Mouse (Mus musculus) heart, embryonic 16.5 days (tissue): ENCODE measurements around the gene Ddx10. TPM values are rescaled to one million over a fixed set of nuclear protein-coding genes. Genes with fewer than 3 reads are reported as not detected.

ENCODE experiments used
- ATAC-seq: fragments of 200-750 bp; cut with Nextera tagmentation; replicated peaks from 2 replicates; pipeline ENCODE4 v1.8.0; 2017; ENCODE audit warnings: moderate number of reproducible peaks; ENCODE audit not compliant: insufficient read depth, low FRiP score; ENCODE audit errors: extremely low read depth
- H3K27ac ChIP-seq: fragments of 300-500 bp; sonication (generic); 2 replicates; pipeline ENCODE4 v1.5.1; 2014; ENCODE audit warnings: mild to moderate bottlenecking, low read length, control low read depth, moderate library complexity
- H3K27me3 ChIP-seq: fragments of 300-500 bp; sonication (generic); 2 replicates; pipeline ENCODE4 v1.6.1; 2014; ENCODE audit warnings: low read length, mixed read lengths; ENCODE audit not compliant: control insufficient read depth, insufficient read depth
- H3K36me3 ChIP-seq: fragments of 300-500 bp; sonication (generic); 2 replicates; pipeline ENCODE4 v1.6.1; 2014; ENCODE audit not compliant: control insufficient read depth, insufficient read depth
- H3K4me1 ChIP-seq: fragments of 300-500 bp; sonication (generic); 2 replicates; pipeline ENCODE4 v1.6.1; 2014; ENCODE audit warnings: low read length, mixed read lengths; ENCODE audit not compliant: control insufficient read depth, insufficient read depth
- H3K4me2 ChIP-seq: fragments of 300-500 bp; sonication (generic); 2 replicates; pipeline ENCODE4 v1.6.1; 2014; ENCODE audit warnings: low read depth, mild to moderate bottlenecking, control low read depth, low read length
- H3K4me3 ChIP-seq: fragments of 300-500 bp; sonication (generic); 2 replicates; pipeline ENCODE4 v1.5.1; 2014; ENCODE audit warnings: mild to moderate bottlenecking, control low read depth, low read length
- H3K9ac ChIP-seq: fragments of 300-500 bp; sonication (generic); 2 replicates; pipeline ENCODE4 v1.6.1; 2014; ENCODE audit warnings: low read length, control low read depth
- H3K9me3 ChIP-seq: fragments of 300-500 bp; sonication (generic); replicated peaks from 2 replicates; pipeline ENCODE4 v1.6.1; 2016; ENCODE audit warnings: low read length; ENCODE audit not compliant: control insufficient read depth
- WGBS: fragments of 180-500 bp; shearing (Covaris S2); extraction: QIAGEN DNeasy Blood & Tissue Kit; methylation state at CpG from one replicate; pipeline ENCODE4 v1.1.7; 2014; 5-methylcytosine and 5-hydroxymethylcytosine counted together
- polyA plus RNA-seq: library from polyadenylated mRNA; unstranded; fragments of >200 nt; fragmentation: Nextera tagmentation; extraction: Ambion mirVana; gene quantifications from 2 replicates; pipeline ENCODE4 v1.2.1, GENCODE M21; 2015

Ddx10 gene
- polyA plus RNA-seq, 1 experiment from 2014 or later = 20.4 TPM

GRCm38 (mm10) chr9:53269466-53269755 lies 21.6 kb upstream of the Ddx10 start:
- 79% methylated on average over 5 of the region's 5 CpGs for WGBS
- no peak for ATAC-seq
- H3K27ac ChIP-seq = no peak overlapping the region
- no peak overlapping the region for H3K4me2 ChIP-seq
- H3K9ac ChIP-seq = no peak overlapping the region
- no peaks in the 10 kb centered on the region for H3K9me3 ChIP-seq
- no peak overlapping the region for H3K4me3 ChIP-seq
- H3K4me1 ChIP-seq = peaks cover 10% of the 10 kb centered on the region
- no peaks in the 10 kb centered on the region for H3K36me3 ChIP-seq
- no peaks in the 10 kb centered on the region for H3K27me3 ChIP-seq

- Histone ChIP-seq H3K4me2 (no peak overlapping the region), H3K4me1 (peaks cover 14% of the 10 kb centered on the region), H3K27me3 (no peaks in the 10 kb centered on the region), H3K27ac (no peak overlapping the region), H3K36me3 (no peaks in the 10 kb centered on the region), H3K9ac (no peak overlapping the region), H3K9me3 (no peaks in the 10 kb centered on the region), H3K4me3 (no peak overlapping the region)
- 62% methylated on average over 5 of the region's 5 CpGs for WGBS
- ATAC-seq = no peak
Observed at GRCm38 (mm10) chr9:53268731-53269465, 21.0 kb upstream of the Ddx10 start.

DNA sequence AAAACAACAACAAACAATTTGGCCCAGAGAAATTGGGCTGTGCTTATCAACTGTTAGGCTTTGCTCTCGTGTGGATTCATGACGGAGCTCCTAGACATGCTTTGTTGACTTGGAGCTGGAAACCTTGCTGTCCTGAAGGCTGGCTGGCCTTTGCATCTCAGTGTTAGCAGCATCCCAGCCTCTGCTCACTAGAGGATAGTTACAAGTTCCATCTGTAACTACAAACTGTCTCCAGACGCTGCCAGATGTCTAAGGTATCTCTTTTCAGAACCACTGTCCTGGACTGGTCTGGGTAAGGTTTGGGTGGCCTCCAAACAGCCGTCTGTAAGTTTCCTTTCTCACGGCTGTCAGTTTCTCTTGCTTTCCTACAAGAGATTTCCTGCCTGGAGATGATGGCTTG lies 20.2 kb upstream of the Ddx10 start:
- H3K4me1 ChIP-seq = peaks cover 14% of the 10 kb centered on the region
- H3K27me3 ChIP-seq = no peaks in the 10 kb centered on the region
- H3K27ac ChIP-seq = 0 out of 2 replicates have a peak overlapping the region, but pooled peaks have one; percentile 14
- no peaks in the 10 kb centered on the region for H3K9me3 ChIP-seq
- no peak overlapping the region for H3K9ac ChIP-seq
- WGBS = 42% methylated on average over 5 of the region's 5 CpGs
- no peak overlapping the region for H3K4me3 ChIP-seq
- H3K36me3 ChIP-seq = no peaks in the 10 kb centered on the region
- ATAC-seq = no peak
- H3K4me2 ChIP-seq = no peak overlapping the region

GRCm38 (mm10) chr9:53265589-53265988 lies 17.7 kb upstream of the Ddx10 start:
- ATAC-seq = no peak
- Histone ChIP-seq H3K9me3 (no peaks in the 10 kb centered on the region), H3K4me1 (peaks cover 7% of the 10 kb centered on the region), H3K27ac (no peak overlapping the region), H3K4me2 (no peak overlapping the region), H3K4me3 (no peak overlapping the region), H3K36me3 (no peaks in the 10 kb centered on the region), H3K27me3 (no peaks in the 10 kb centered on the region), H3K9ac (no peak overlapping the region)
- WGBS = 78% methylated on average over 2 of the region's 2 CpGs

DNA sequence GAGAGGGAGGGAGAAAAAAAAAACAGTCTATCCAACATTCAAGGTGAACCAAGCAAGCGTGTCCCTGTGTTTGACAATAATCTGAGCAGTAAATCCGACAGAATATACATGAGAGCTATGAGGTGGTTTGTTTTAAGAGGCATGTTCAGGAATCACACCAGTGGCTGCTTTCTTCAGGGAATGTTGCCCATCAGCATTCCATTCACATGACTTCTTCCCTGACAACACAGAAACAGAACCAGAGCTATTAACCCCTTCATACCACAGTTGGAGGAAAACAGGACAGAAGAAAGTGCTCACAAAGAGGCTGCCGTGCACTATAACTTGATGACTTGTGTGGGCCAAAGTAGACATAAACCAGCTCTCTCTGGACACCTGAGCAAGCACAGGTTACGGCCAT lies 16.5 kb upstream of the Ddx10 start:
- Histone ChIP-seq H3K4me3 (no peak overlapping the region), H3K9ac (no peak overlapping the region), H3K9me3 (no peaks in the 10 kb centered on the region), H3K27me3 (no peaks in the 10 kb centered on the region), H3K4me2 (no peak overlapping the region), H3K27ac (0 out of 2 replicates have a peak overlapping the region, but pooled peaks have one; percentile 29), H3K4me1 (peaks cover 7% of the 10 kb centered on the region), H3K36me3 (no peaks in the 10 kb centered on the region)
- WGBS = 38% methylated on average over 4 of the region's 4 CpGs
- no peak; the same call in 1 of the 2 replicates for ATAC-seq

- no peak overlapping the region for H3K4me3 ChIP-seq
- H3K27ac ChIP-seq = no peak overlapping the region
- H3K36me3 ChIP-seq = no peaks in the 10 kb centered on the region
- H3K4me1 ChIP-seq = peaks cover 4% of the 10 kb centered on the region; the same call in 1 of the 2 replicates
- H3K4me2 ChIP-seq = no peak overlapping the region
- H3K27me3 ChIP-seq = no peaks in the 10 kb centered on the region
- no peak for ATAC-seq
- no peak overlapping the region for H3K9ac ChIP-seq
- no peaks in the 10 kb centered on the region for H3K9me3 ChIP-seq
- 38% methylated on average over 6 of the region's 6 CpGs for WGBS
Observed at GRCm38 (mm10) chr9:53258199-53258598, 10.3 kb upstream of the Ddx10 start.

- Histone ChIP-seq H3K27me3 (no peaks in the 10 kb centered on the region), H3K9ac (no peak overlapping the region), H3K9me3 (no peaks in the 10 kb centered on the region), H3K4me3 (no peak overlapping the region), H3K4me2 (no peak overlapping the region), H3K36me3 (no peaks in the 10 kb centered on the region), H3K27ac (no peak overlapping the region), H3K4me1 (peaks cover 4% of the 10 kb centered on the region; the same call in 1 of the 2 replicates)
- 10% methylated on average over 3 of the region's 3 CpGs for WGBS
- ATAC-seq = no peak
Observed at GRCm38 (mm10) chr9:53257772-53258171, 9.9 kb upstream of the Ddx10 start.

- no peaks in the 10 kb centered on the region for H3K36me3 ChIP-seq
- no peaks in the 10 kb centered on the region for H3K9me3 ChIP-seq
- H3K4me2 ChIP-seq = no peak overlapping the region
- WGBS = 83% methylated on average over 4 of the region's 4 CpGs
- H3K4me3 ChIP-seq = no peak overlapping the region
- ATAC-seq = no peak
- H3K27me3 ChIP-seq = no peaks in the 10 kb centered on the region; the same call in 1 of the 2 replicates
- H3K9ac ChIP-seq = no peak overlapping the region
- H3K4me1 ChIP-seq = peaks cover 4% of the 10 kb centered on the region; the same call in 1 of the 2 replicates
- H3K27ac ChIP-seq = no peak overlapping the region
Observed at GRCm38 (mm10) chr9:53256690-53257305, 8.9 kb upstream of the Ddx10 start.

DNA sequence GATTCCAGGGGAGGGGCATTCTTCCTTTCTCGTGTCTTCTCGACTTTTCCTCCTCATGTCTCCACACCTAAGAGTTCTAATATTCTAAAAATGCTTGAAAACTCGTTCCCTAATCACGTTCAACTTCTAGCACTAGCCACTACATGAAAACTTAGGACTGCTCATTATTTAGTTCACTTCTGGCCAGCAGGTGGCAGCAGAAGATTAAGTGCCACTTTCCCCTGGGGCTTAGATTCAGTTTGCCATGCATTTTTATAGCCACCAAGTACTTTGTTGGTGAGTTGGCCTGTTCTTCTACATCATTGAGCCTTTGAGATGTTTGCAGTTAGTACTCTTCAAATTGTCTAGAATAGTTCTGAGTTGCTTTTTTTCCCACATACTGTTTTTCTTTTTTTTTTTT lies 6.5 kb upstream of the Ddx10 start:
- WGBS = 4% methylated on average over 4 of the region's 4 CpGs
- Histone ChIP-seq H3K9ac (no peak overlapping the region), H3K27me3 (no peaks in the 10 kb centered on the region; the same call in none of the 2 replicates), H3K9me3 (no peaks in the 10 kb centered on the region), H3K4me3 (no peak overlapping the region), H3K27ac (no peak overlapping the region), H3K36me3 (no peaks in the 10 kb centered on the region), H3K4me2 (no peak overlapping the region), H3K4me1 (peaks cover 4% of the 10 kb centered on the region; the same call in 1 of the 2 replicates)
- ATAC-seq = no peak
